Mouse (Mus musculus) bone marrow, adult 2 months (tissue): ENCODE results near the gene Nfix.

Experiments used
- CTCF ChIP-seq: fragments of 200-500 bp; IDR thresholded peaks from 2 replicates; pipeline ENCODE4 v1.5.1; 2011; ENCODE audit warnings: low read length, control low read depth; ENCODE audit not compliant: control insufficient read depth, insufficient read depth
- POLR2A ChIP-seq: fragments of 200-500 bp; IDR thresholded peaks from 2 replicates; pipeline ENCODE4 v1.6.1; 2011; ENCODE audit warnings: low read depth, mild to moderate bottlenecking, control low read depth, low read length, borderline replicate concordance; ENCODE audit not compliant: control insufficient read depth

GRCm38 (mm10) chr8:84811303-84811702, 11.2 kb upstream of the Nfix start:
- TF ChIP-seq POLR2A, result no peak
- TF ChIP-seq CTCF, result no peak
